Mouse (Mus musculus): Measurements from ENCODE around the gene Spsb3.

The Spsb3 gene

DNA sequence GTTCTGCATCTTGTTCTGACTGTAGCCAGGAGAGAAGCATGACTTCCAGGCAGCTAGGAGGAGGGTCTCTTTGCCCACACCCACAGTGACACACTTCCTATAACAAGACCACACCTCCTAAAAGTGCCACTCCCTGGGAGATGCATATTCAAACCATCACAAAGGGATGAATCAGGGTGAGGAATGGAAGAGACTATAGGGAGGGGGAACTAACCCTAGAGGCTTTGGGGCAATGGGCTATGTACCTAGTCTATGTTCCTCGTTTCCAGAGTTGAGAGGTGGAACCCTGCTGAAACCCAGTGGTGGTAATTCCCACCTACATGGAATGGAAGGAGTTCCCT is 12.1 kb upstream of the Spsb3 start:
- DNase-seq (ENCODE audit: low spot score in 2 of 2), result no peak

DNA sequence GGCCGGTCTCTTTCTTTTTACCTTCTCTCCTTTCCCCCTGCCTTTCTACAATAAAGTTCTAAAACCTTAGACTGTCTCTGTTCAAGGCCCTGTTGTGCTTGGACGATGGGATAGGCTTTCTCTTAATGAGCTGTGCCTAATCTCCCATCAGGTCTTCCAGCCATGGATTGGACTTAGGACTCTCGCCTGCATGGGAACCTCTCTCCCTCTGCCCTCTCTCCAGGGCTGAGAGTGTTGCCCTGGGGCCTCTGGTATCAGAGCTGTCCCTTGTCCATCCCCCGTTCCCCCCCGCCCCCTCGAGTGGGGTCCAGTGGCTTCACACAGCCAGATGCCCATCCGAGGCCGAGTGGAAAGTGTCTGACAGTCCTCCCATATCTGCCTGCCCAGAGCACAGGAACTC is 11.5 kb upstream of the Spsb3 start:
- DNase-seq (ENCODE audit: low spot score in 2 of 2), result no peak

DNA sequence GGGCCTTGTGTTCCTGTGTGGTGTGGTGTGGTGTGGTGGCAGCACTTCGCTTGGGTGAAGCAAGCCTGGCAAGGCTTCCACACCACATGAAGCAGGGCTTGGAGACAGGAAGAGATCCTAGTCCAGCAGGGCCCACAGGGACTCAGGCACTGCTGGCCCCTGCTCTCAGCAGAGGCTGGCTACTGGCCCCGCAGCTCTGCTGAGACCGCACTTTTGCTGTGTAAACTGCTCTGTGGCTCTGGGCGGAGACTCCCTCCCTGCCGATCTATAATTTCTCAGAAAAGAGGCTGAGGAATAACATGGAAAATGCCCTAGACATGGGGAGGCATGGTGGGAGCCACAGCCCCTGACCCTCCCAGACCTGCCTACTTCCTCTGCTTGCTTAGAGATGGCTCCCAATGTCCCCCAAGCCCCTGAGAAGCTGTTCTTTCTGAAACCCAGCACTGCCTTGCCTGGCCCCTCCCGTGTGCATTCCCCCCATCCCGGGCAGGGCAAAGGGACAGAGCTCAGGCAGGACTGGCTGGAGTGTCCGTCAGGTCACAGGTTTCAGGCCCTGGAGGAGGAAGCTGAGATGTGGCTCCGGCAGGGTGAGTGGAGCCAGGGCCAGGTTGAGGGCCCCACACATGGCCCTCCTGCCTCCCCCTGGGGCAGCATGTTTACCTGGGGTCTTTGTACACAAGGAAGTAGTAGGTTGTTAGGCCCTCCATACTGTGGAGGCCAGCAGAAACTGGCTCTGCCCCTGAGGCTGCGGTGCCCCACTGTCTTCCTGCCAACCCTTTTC is 8.9 kb upstream of the Spsb3 start:
- no peak for DNase-seq (ENCODE audit: low spot score in 2 of 2)

DNA sequence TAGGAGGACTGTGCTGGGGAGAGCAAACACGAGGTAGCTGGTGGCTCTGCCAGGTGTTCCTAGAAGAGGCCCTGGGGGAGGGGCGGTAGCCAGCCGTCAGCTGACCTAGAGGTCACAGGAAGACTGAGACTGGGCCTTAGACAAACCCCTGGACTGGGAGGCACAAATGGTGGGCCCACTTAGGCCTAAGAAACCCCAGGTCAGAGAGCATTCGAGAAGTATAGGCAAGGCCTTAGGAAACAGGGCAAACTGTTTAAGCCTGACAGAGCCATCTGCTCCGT is 8.4 kb upstream of the Spsb3 start:
- no peak for DNase-seq (ENCODE audit: low spot score in 2 of 2)

DNA sequence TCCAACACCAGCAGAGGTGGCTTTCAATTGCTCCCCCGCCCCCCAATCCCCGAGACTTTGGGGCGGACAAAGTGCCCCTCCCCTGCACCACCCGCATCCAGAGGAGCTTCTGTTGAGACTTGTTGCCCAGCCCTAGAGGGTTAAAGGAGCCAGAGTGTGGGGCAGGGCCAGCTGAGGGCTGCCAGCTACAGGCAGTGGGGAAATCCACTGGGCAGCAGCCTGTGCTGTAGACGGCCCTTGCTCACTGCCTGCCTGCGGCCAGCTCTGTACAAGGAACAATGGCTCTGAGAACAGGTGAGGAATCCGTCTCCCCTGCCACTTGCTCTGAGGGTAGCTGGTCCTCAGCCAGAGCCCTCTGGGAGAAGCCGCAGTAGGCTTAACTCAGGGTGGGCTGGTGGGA is 7.9 kb upstream of the Spsb3 start:
- no peak for DNase-seq (ENCODE audit: low spot score in 2 of 2)

DNA sequence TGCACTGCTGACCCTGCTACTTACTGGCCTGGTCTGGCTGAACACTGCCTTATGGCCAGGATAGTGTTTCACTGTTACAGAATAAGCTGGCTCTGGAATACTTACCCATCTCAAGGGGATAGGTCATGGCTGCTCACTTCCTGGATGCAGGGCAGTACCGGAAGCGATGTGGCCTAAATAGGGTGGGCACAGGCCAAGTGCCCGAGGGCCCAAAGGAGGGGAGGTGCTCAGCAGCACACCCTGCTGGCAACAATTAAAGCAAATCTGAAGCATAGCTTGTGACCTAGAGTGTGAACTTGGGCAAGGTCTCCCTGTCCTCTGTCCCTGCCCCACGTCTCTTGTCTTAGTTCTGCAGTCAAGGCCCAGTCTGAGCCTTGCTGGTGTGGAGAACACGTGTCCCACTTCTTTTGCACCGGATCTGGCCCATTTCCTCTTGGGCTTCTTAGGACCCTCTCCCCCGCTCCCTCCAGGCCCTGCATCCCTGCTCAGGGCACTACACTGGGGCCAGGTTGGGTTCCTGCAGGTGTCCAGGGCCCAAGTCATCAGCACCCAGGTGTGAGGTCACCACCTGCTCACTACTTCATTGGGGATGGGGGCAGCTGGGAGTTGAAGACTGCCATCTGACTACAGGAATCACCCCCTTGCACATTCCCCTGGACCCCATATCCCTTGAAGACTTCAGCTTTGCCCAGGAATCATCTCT is 4.6 kb upstream of the Spsb3 start:
- peak in 1 of 2 experiments; percentile 34 for DNase-seq (ENCODE audit: low spot score in 2 of 2)

DNA sequence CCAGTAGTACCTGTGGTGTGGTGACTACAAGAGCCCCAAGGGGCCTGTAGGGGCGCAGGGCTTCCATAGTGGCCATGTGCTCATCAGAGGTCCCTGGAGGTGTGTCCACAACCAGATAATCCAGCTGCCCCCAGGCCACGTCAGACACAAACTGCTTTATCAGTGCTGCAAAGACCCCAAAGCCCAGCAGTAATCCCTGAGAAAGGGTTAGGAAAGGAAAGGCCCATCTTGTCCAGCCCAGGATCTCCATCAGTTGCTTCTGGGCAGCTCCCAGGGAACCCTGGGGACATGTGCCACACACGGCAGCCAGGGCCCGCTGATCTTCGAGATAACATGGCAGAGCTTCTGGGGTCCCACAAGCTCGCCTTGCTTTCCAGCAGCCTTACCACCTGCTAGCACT is 2.1 kb upstream of the Spsb3 start:
- DNase-seq (ENCODE audit: low spot score in 2 of 2), result no peak

DNA sequence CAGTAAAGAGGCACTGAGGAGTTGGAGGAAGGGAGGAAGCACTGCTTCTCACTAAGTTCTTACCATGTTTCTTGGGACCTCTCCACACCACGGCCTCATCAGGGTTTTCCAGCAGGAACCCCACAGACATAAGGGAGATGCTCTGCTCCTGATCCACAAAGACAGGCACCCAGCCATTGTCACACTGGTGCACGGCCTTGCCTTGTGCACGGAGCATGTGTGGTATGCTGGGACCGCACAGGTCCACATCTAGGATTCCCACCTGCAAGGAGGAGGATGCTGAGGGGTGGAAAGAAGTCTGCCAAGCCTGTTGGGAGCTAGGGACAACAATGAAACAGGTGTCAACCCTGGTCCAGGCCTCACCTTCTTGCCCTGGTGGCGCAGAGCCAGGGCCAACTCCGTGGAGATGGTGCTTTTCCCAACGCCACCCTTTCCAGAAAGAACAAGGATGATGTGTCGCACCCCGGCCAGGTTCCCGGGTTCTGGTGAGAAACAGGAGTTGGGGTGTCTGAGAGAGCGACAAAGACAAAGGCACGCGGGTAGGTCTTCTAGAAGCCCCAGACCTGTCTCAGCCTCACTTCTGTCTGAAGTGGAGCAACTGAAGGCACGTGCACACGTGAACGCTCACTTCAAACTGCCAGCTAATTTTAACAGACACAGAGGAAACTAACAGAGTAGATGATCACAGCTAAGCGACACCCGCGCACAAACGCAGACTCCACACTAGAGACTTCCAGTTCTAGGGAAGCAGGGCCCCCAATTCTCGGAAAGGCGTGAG is 898 bp upstream of the Spsb3 start:
- no peak for DNase-seq (ENCODE audit: low spot score in 2 of 2)

DNA sequence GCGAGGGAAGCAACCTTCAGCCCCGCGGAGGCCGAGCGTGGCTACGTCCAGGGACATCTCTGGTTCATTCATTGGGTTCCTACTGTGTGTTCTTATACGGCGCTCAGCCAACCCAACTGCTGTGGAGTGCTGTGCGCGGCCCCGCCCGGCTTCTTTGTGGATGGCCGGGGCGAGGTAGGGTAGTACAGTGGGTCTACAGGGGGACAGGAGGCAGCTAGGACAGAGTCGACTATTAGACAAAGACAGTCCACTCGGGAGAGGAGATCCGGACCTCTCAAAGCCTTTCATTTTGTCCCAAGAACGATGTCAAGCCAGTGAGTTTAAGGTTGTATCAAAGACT is 459 bp downstream of the Spsb3 start:
- DNase-seq (ENCODE audit: low spot score in 2 of 2), result no peak

DNA sequence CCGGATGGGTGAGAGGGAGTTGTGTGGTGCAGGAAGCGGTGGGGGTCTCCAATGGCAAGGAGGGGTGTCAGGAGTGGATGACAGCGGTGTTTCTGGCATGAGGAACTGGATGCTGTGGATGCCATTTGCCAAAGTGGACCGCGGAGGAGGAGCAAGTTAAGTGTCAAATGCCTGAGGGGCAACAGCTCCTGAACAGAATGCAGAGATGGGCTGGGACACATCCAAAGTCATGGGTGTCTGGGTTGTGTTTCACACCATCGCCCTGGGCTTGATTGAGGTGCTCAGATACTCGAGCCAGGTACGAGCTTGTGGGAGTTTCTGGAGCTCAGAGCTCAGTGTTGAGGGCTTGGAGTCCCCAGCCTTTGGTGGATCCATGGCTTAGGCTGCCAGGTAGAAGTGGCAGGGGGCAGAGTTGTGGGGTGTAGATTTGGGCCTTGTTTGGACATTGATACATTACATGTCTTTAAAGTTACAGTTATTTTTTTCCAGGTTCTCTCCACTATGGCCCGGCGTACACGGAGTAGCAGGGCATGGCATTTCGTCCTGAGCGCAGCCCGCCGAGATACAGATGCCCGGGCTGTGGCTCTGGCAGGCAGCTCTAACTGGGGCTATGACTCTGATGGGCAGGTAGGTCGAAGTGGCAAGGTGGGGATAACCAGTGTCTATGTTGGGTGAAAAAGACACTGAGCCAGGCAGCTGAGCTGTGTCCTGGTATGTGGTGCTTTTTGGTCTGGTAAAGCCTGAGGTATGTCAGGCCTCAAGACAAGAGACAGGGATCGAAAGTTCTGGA is 1.0 kb downstream of the Spsb3 start:
- DNase-seq (ENCODE audit: low spot score in 2 of 2), result no peak

DNA sequence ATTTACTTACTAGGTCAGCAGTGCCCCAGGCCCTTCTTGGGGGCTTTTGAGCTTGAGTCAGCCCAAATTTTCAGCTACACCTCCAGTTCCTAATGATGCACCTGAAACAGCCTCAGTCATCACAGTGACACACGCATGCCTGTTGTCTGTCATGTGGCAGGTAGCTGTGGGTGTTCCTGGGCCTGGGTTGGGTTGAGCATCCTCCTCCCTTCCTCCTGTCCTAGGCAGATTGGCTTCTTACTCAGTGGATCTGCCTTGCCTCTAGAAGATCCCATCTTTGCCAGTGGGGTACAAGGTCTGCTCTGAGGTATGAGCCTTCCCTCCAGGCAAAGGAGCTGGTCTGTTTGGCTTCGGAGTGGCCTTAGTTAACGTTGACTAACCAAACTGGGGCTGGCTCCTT is 2.4 kb downstream of the Spsb3 start:
- DNase-seq (ENCODE audit: low spot score in 2 of 2), result no peak

DNA sequence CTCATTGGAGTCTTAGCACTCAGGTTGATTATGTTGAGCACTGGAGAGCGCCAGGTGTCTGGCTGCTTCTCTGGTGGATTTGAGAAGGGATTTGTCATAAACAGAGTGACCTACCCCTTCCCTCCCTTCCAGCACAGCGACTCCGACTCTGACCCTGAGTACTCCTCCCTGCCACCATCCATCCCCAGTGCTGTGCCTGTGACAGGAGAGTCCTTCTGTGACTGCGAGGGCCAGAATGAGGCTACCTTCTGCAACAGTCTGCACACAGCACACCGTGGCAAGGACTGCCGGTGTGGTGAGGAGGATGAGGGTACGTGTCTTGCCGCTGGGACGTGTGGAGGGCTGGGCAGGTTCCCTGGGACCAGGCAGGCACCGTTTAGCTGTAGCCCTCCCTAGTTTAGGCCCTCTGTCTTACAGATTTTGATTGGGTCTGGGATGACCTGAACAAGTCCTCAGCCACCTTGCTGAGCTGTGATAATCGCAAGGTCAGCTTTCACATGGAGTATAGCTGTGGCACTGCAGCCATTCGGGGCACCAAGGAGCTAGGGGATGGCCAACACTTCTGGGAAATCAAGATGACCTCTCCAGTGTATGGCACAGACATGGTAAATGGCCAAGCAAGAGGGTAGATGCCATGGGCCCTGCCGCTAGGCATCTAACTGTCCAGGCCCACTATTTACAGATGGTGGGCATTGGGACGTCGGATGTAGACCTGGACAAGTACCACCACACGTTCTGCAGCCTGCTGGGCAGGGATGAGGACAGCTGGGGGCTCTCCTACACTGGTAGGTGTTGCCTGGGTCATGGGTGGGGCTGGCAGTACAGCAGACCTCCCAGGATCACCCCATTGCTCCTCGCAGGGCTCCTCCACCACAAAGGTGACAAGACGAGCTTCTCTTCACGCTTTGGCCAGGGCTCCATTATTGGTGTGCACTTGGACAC is 4.0 kb downstream of the Spsb3 start:
- no peak for DNase-seq (ENCODE audit: low spot score in 2 of 2)

DNA sequence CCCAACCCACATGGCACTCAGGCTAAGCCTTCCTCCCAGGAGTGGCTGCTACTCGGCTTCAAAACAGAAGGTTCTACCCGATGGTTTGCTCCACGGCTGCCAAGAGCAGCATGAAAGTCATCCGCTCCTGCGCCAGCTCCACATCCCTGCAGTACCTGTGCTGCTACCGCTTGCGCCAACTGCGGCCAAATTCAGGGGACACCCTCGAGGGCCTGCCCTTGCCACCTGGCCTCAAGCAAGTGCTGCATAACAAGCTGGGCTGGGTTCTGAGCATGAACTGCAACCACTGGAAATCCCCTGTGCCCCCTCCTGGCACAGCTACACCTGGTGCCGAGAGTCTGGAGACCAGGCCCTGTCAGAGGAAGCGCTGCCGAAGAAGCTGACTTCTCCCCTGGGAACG is 4.9 kb downstream of the Spsb3 start:
- DNase-seq (ENCODE audit: low spot score in 2 of 2), result no peak

DNA sequence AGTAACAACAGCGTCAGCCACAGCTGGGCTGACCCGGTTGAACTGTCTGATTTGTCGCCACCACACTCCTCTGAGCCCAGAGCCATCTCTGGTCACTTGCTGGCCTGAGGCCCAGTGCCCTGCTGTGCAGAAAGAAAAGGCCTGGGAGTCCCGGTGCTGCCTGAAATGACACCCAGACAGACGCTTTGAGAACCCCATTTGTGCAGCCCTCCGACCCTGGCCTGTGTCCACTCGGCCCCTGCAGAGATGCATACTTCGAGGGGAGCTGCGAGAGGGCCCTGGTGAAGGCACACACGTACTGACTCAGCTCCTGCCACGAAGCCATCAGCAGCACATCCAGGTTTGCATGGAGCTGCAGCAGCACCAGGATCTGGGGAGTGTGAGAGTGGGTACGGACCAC is 6.3 kb downstream of the Spsb3 start:
- no peak for DNase-seq (ENCODE audit: low spot score in 2 of 2)

DNA sequence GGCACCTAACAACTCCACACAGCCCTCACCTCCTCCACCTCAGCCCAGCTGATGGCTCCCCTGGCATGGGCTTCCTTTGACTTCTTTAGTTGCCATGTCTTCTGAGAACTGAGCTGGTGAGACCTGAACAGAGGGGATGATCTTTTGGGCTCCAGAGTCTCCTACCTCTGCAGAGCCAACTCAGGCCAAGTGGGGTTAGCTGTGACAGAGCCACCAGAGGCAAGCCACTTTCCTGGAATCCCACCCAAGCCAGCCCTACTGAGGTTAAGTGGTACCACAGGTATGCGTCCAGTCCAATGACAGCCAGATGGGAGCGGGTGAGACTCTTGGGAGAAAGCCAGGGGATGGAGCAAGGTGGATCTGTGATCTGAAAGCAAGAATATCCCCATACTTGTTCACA is 6.8 kb downstream of the Spsb3 start:
- no peak for DNase-seq (ENCODE audit: low spot score in 2 of 2)

DNA sequence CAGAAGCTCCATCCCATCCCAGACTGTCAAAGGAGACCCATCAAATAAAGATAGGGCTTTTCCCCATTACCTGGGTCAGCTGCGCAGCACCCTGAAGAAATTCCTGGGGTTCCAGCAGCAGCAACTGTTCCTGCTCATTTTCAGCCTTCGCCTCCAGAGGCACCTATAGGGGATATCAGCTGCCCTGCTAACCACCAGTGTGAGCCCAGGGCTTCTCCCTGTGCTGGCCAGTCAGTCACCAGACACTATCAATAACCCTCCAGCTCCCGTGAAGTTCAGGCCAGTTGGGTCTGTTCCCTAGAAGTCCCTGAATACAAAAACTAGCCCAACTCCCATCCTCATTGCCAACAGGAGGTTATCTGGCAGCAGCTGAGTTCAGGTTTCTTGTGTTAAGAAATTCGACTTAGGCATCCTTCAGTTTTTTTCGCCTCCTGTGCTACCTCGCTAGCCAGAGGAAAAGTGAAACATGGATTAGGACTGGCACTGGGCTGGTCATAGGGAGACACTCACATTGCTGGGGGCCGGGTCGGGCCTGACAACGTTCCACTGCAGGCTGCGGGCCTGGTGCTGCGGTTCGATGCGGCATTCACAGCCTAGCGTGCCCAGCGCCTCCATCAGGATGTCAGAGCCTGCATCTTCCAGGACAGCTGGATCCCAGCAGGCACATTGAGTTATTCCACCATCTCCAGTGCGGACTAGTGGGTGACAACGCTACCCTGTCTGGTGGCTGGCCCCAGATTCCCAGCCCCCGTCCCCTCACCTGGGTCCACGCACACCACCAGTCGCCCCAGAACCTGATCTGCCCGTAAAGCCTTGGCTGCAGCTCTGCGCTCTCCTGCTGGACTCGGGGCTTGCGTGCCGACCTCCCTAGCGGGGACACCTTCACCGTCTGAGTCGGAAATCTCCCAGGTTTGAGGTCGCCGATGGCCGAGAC is 7.9 kb downstream of the Spsb3 start:
- peak in 1 of 2 experiments; percentile 34 for DNase-seq (ENCODE audit: low spot score in 2 of 2)

DNA sequence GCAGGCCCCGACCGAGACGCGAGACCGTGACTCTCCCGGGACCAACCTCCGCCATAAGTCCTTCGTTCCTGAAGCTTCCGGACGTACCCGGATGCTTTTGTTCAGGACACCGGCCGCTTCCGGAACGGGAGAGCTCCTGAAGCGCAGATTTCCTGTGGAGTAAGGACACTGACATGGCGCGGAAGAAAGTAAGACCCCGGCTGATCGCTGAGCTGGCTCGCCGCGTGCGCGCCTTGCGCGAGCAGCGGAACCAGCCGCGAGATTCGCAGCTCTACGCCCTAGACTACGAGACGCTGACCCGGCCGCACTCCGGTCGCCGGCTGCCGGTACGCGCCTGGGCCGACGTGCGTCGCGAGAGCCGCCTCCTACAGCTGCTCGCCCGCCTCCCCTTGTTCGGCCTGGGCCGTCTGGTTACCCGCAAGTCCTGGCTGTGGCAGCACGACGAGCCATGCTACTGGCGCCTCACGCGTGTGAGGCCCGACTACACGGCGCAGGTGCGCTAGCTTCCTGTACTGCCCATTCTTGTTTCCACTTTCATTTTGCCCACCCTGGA is 8.6 kb downstream of the Spsb3 start, which contains the start of the genes Eme2 and Mrps34:
Eme2 (minus strand) TSS at position 93 of the 553 bp plus-strand sequence.
Mrps34 (plus strand) TSS at position 122 of the 553 bp plus-strand sequence.
- peak in 1 of 2 experiments; percentile 77 for DNase-seq (ENCODE audit: low spot score in 2 of 2)

DNA sequence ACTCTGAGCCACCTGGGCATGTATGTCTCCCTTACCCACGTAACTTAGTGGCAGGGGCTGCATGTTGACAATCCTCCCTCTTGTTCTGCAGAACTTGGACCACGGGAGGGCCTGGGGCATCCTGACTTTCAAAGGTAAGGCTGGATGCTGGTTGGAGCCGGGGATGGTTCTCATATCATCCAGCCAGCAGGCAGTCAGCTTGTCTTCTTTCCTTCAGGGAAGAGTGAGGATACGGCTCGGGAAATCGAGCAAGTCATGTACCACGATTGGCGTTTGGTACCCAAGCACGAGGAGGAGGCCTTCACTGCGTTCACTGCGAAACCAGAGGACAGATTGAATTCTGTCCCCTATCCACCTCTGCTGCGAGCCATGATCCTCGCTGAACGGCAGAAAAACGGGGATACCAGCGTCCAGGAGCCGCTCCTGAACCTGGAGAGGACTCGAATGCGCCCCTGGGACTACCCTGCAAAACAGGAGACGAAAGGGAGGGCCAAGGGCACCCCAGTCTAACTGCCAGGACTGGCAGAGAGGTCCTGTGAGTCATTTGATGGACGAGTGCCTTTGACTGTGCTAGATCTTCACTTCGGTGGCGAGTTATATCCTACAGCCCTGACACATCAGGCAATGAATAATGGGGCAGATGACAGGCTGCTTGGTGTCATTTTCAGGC is 9.3 kb downstream of the Spsb3 start:
- no peak for DNase-seq (ENCODE audit: low spot score in 2 of 2)

Data from cerebellum, postnatal 4 days (tissue).